Mouse (Mus musculus) midbrain, embryonic 13.5 days (tissue): ENCODE measurements around the gene Mrpl42. TPM values are rescaled to one million over a fixed set of nuclear protein-coding genes. Genes with fewer than 3 reads are reported as not detected.
"Not testable (repeated sequence)": the region's sequence is repeated elsewhere in the genome, so short reads cannot be mapped to it uniquely, and the experiment has no call there.

ENCODE experiments used
- ATAC-seq: fragments of 200-750 bp; cut with Nextera tagmentation; 2 replicates; pipeline ENCODE4 v1.8.0; 2017; ENCODE audit warnings: mild to moderate bottlenecking, moderate TSS enrichment, moderate library complexity
- H3K27ac ChIP-seq: fragments of 300-500 bp; sonication (generic); 2 replicates; pipeline ENCODE4 v1.5.1; 2015; ENCODE audit warnings: inconsistent platforms, mild to moderate bottlenecking, moderate library complexity
- H3K27me3 ChIP-seq: fragments of 300-500 bp; sonication (generic); 2 replicates; pipeline ENCODE4 v1.6.1; 2015; ENCODE audit warnings: mild to moderate bottlenecking, inconsistent platforms
- H3K36me3 ChIP-seq: fragments of 300-500 bp; sonication (generic); 2 replicates; pipeline ENCODE4 v1.6.1; 2015; ENCODE audit warnings: mild to moderate bottlenecking, inconsistent platforms
- H3K4me1 ChIP-seq: fragments of 300-500 bp; sonication (generic); replicated peaks from 2 replicates; pipeline ENCODE4 v1.6.1; 2015; ENCODE audit warnings: inconsistent platforms
- H3K4me2 ChIP-seq: fragments of 300-500 bp; sonication (generic); replicated peaks from 2 replicates; pipeline ENCODE4 v1.6.1; 2015; ENCODE audit warnings: moderate library complexity, mild to moderate bottlenecking, inconsistent platforms
- H3K4me3 ChIP-seq: fragments of 300-500 bp; sonication (generic); replicated peaks from 2 replicates; pipeline ENCODE4 v1.5.1; 2015; ENCODE audit warnings: mild to moderate bottlenecking, inconsistent platforms
- H3K9ac ChIP-seq: fragments of 300-500 bp; sonication (generic); replicated peaks from 2 replicates; pipeline ENCODE4 v1.6.1; 2015; ENCODE audit warnings: mild to moderate bottlenecking, inconsistent platforms
- H3K9me3 ChIP-seq: fragments of 300-500 bp; sonication (generic); 2 replicates; pipeline ENCODE4 v1.6.1; 2016; ENCODE audit warnings: mild to moderate bottlenecking, inconsistent platforms
- WGBS: fragments of 180-500 bp; shearing (Covaris S2); methylation state at CpG from one replicate; pipeline ENCODE4 v1.1.7; 2015; 5-methylcytosine and 5-hydroxymethylcytosine counted together
- polyA plus RNA-seq: library from polyadenylated mRNA; unstranded; fragments of >200 nt; fragmentation: Nextera tagmentation; extraction: Ambion mirVana; gene quantifications from 2 replicates; pipeline ENCODE4 v1.2.1, GENCODE M21; 2015

Mrpl42 gene
- polyA plus RNA-seq, result 260 and 269 TPM in 2 replicates

GRCm38 (mm10) chr10:95501463-95502081 is at the start of gene Mrpl42:
Gene Mrpl42 (minus strand): TSS chr10:95501940.
- Histone ChIP-seq H3K4me3 (peak within 1 kb of the TSS; percentile 85), H3K27ac (peak within 1 kb of the TSS; percentile 91)
- under 1% methylated on average over 35 of the region's 35 CpGs for WGBS

GRCm38 (mm10) chr10:95550506-95550905 is 48.8 kb upstream of the Mrpl42 start:
- no peaks in the 10 kb centered on the region for H3K9me3 ChIP-seq
- no peaks in the 10 kb centered on the region for H3K27me3 ChIP-seq
- WGBS, result 75% methylated on average over 1 of the region's 1 CpGs
- no peak overlapping the region for H3K27ac ChIP-seq
- H3K4me1 ChIP-seq, result peaks cover 12% of the 10 kb centered on the region
- H3K4me2 ChIP-seq, result no peak overlapping the region
- ATAC-seq, result no peak
- no peak overlapping the region for H3K4me3 ChIP-seq
- H3K36me3 ChIP-seq, result peaks cover 26% of the 10 kb centered on the region
- no peak overlapping the region for H3K9ac ChIP-seq

More at GRCm38 (mm10) chr10:95501463-95502081, at the start of gene Mrpl42:
- Histone ChIP-seq H3K36me3 (peaks cover 11% of the 10 kb centered on the region), H3K9me3 (no peaks in the 10 kb centered on the region), H3K9ac (peak within 1 kb of the TSS; percentile 86), H3K27me3 (no peaks in the 10 kb centered on the region), H3K4me1 (peaks cover 10% of the 10 kb centered on the region), H3K4me2 (peak within 1 kb of the TSS; percentile 77)
- ATAC-seq, result peak; percentile 98

GRCm38 (mm10) chr10:95549080-95549479 is 47.3 kb upstream of the Mrpl42 start:
- not testable (repeated sequence) for ATAC-seq, H3K9ac ChIP-seq, H3K9me3 ChIP-seq, H3K27me3 ChIP-seq, H3K4me2 ChIP-seq, H3K4me1 ChIP-seq, H3K27ac ChIP-seq, H3K4me3 ChIP-seq
- WGBS, result 61% methylated on average over 5 of the region's 5 CpGs
- H3K36me3 ChIP-seq, result peaks cover 27% of the 10 kb centered on the region

- Histone ChIP-seq H3K9me3 (no peaks in the 10 kb centered on the region), H3K27ac (no peak overlapping the region), H3K4me1 (peaks cover 6% of the 10 kb centered on the region), H3K9ac (no peak overlapping the region), H3K27me3 (no peaks in the 10 kb centered on the region), H3K36me3 (peaks cover 32% of the 10 kb centered on the region), H3K4me3 (no peak overlapping the region), H3K4me2 (no peak overlapping the region)
- ATAC-seq, result no peak
- WGBS, result 87% methylated on average over 11 of the region's 11 CpGs
Measured at GRCm38 (mm10) chr10:95548154-95548826, 46.5 kb upstream of the Mrpl42 start.

GRCm38 (mm10) chr10:95546178-95546577 is 44.4 kb upstream of the Mrpl42 start:
- peaks cover 36% of the 10 kb centered on the region for H3K36me3 ChIP-seq
- no peak for ATAC-seq
- H3K4me1 ChIP-seq, result no peaks in the 10 kb centered on the region
- H3K9me3 ChIP-seq, result no peaks in the 10 kb centered on the region
- WGBS, result 93% methylated on average over 2 of the region's 2 CpGs
- no peak overlapping the region for H3K27ac ChIP-seq
- no peak overlapping the region for H3K4me3 ChIP-seq
- no peak overlapping the region for H3K4me2 ChIP-seq
- H3K27me3 ChIP-seq, result no peaks in the 10 kb centered on the region
- no peak overlapping the region for H3K9ac ChIP-seq

GRCm38 (mm10) chr10:95545051-95545450 is 43.3 kb upstream of the Mrpl42 start:
- H3K36me3 ChIP-seq, result peaks cover 33% of the 10 kb centered on the region
- no peak for ATAC-seq
- H3K4me2 ChIP-seq, result no peak overlapping the region
- no peak overlapping the region for H3K4me3 ChIP-seq
- no peak overlapping the region for H3K27ac ChIP-seq
- no peaks in the 10 kb centered on the region for H3K4me1 ChIP-seq
- H3K9me3 ChIP-seq, result no peaks in the 10 kb centered on the region
- H3K9ac ChIP-seq, result no peak overlapping the region
- 70% methylated on average over 4 of the region's 4 CpGs for WGBS
- H3K27me3 ChIP-seq, result no peaks in the 10 kb centered on the region

GRCm38 (mm10) chr10:95544651-95545050 is 42.9 kb upstream of the Mrpl42 start:
- Histone ChIP-seq H3K4me1 (no peaks in the 10 kb centered on the region), H3K36me3 (peaks cover 32% of the 10 kb centered on the region), H3K4me2 (no peak overlapping the region), H3K27ac (peak overlapping the region; percentile 41; the same call in 1 of the 2 replicates), H3K27me3 (no peaks in the 10 kb centered on the region), H3K9ac (no peak overlapping the region), H3K9me3 (no peaks in the 10 kb centered on the region), H3K4me3 (no peak overlapping the region)
- WGBS, result 53% methylated on average over 2 of the region's 2 CpGs
- no peak for ATAC-seq

- Histone ChIP-seq H3K4me2 (no peak overlapping the region), H3K9ac (no peak overlapping the region), H3K4me3 (no peak overlapping the region), H3K9me3 (no peaks in the 10 kb centered on the region), H3K27me3 (no peaks in the 10 kb centered on the region), H3K4me1 (no peaks in the 10 kb centered on the region), H3K27ac (no peak overlapping the region), H3K36me3 (peaks cover 25% of the 10 kb centered on the region)
- no peak for ATAC-seq
Measured at GRCm38 (mm10) chr10:95544004-95544403, 42.3 kb upstream of the Mrpl42 start.

- Histone ChIP-seq H3K27ac (no peak overlapping the region), H3K27me3 (no peaks in the 10 kb centered on the region), H3K4me3 (no peak overlapping the region), H3K36me3 (peaks cover 22% of the 10 kb centered on the region), H3K4me2 (no peak overlapping the region), H3K9me3 (no peaks in the 10 kb centered on the region), H3K4me1 (no peaks in the 10 kb centered on the region), H3K9ac (no peak overlapping the region)
- 97% methylated on average over 2 of the region's 2 CpGs for WGBS
- ATAC-seq, result no peak
Measured at GRCm38 (mm10) chr10:95543377-95543776, 41.6 kb upstream of the Mrpl42 start.

GRCm38 (mm10) chr10:95542916-95543315 is 41.2 kb upstream of the Mrpl42 start:
- no peak overlapping the region for H3K27ac ChIP-seq
- no peak overlapping the region for H3K9ac ChIP-seq
- no peak overlapping the region for H3K4me2 ChIP-seq
- no peak for ATAC-seq
- no peaks in the 10 kb centered on the region for H3K4me1 ChIP-seq
- no peaks in the 10 kb centered on the region for H3K9me3 ChIP-seq
- peaks cover 19% of the 10 kb centered on the region for H3K36me3 ChIP-seq
- no peak overlapping the region for H3K4me3 ChIP-seq
- WGBS, result 96% methylated on average over 4 of the region's 4 CpGs
- no peaks in the 10 kb centered on the region for H3K27me3 ChIP-seq

GRCm38 (mm10) chr10:95539841-95540240 is 38.1 kb upstream of the Mrpl42 start:
- Histone ChIP-seq H3K4me1 (no peaks in the 10 kb centered on the region), H3K9me3 (no peaks in the 10 kb centered on the region), H3K9ac (no peak overlapping the region), H3K36me3 (peaks cover 10% of the 10 kb centered on the region), H3K27ac (no peak overlapping the region), H3K27me3 (no peaks in the 10 kb centered on the region), H3K4me2 (no peak overlapping the region), H3K4me3 (no peak overlapping the region)
- WGBS, result 93% methylated on average over 3 of the region's 3 CpGs
- ATAC-seq, result no peak

- Histone ChIP-seq H3K36me3 (peaks cover 10% of the 10 kb centered on the region), H3K4me3 (no peak overlapping the region), H3K4me1 (no peaks in the 10 kb centered on the region), H3K27ac (no peak overlapping the region), H3K9me3 (no peaks in the 10 kb centered on the region), H3K9ac (no peak overlapping the region), H3K27me3 (no peaks in the 10 kb centered on the region), H3K4me2 (no peak overlapping the region)
- WGBS, result 94% methylated on average over 3 of the region's 3 CpGs
- ATAC-seq, result no peak
Measured at GRCm38 (mm10) chr10:95539260-95539659, 37.5 kb upstream of the Mrpl42 start.
